Mouse (Mus musculus) neural tube, embryonic 14.5 days (tissue): ENCODE measurements around the gene Tenm2. TPM values are rescaled to one million over a fixed set of nuclear protein-coding genes. Genes with fewer than 3 reads are reported as not detected.

ENCODE experiments used
- ATAC-seq: fragments of 200-750 bp; cut with Nextera tagmentation; 2 replicates; pipeline ENCODE4 v1.8.0; 2017; ENCODE audit warnings: low read depth, mild to moderate bottlenecking, moderate TSS enrichment, moderate library complexity
- H3K27ac ChIP-seq: fragments of 300-500 bp; sonication (generic); 2 replicates; pipeline ENCODE4 v1.5.1; 2014; ENCODE audit warnings: low read depth, mild to moderate bottlenecking, control low read depth, low read length, moderate library complexity, mixed read lengths
- H3K27me3 ChIP-seq: fragments of 300-500 bp; sonication (generic); 2 replicates; pipeline ENCODE4 v1.6.1; 2014; ENCODE audit warnings: low read length; ENCODE audit not compliant: control insufficient read depth, insufficient read depth
- H3K36me3 ChIP-seq: fragments of 300-500 bp; sonication (generic); 2 replicates; pipeline ENCODE4 v1.6.1; 2014; ENCODE audit warnings: low read length, mixed read lengths; ENCODE audit not compliant: control insufficient read depth, insufficient read depth
- H3K4me1 ChIP-seq: fragments of 300-500 bp; sonication (generic); 2 replicates; pipeline ENCODE4 v1.6.1; 2014; ENCODE audit warnings: low read length; ENCODE audit not compliant: control insufficient read depth, insufficient read depth
- H3K4me2 ChIP-seq: fragments of 300-500 bp; sonication (generic); 2 replicates; pipeline ENCODE4 v1.6.1; 2014; ENCODE audit warnings: mild to moderate bottlenecking, low read depth, low read length, control low read depth
- H3K4me3 ChIP-seq: fragments of 300-500 bp; sonication (generic); 2 replicates; pipeline ENCODE4 v1.5.1; 2014; ENCODE audit warnings: low read depth, low read length, control low read depth, mixed read lengths
- H3K9ac ChIP-seq: fragments of 300-500 bp; sonication (generic); replicated peaks from 2 replicates; pipeline ENCODE4 v1.6.1; 2014; ENCODE audit warnings: low read depth, mild to moderate bottlenecking, control low read depth, low read length, mixed read lengths
- H3K9me3 ChIP-seq: fragments of 300-500 bp; sonication (generic); 2 replicates; pipeline ENCODE4 v1.6.1; 2016; ENCODE audit warnings: low read length; ENCODE audit not compliant: control insufficient read depth
- WGBS: fragments of 180-500 bp; shearing (Covaris S2); extraction: QIAGEN DNeasy Blood & Tissue Kit; methylation state at CpG from one replicate; pipeline ENCODE4 v1.1.7; 2014; 5-methylcytosine and 5-hydroxymethylcytosine counted together
- polyA plus RNA-seq: library from polyadenylated mRNA; unstranded; fragments of >200 nt; fragmentation: Nextera tagmentation; extraction: Ambion mirVana; gene quantifications from 2 replicates; pipeline ENCODE4 v1.2.1, GENCODE M21; 2014

Tenm2 gene
- polyA plus RNA-seq, 1 experiment from 2014 or later, result 32.2 TPM

DNA sequence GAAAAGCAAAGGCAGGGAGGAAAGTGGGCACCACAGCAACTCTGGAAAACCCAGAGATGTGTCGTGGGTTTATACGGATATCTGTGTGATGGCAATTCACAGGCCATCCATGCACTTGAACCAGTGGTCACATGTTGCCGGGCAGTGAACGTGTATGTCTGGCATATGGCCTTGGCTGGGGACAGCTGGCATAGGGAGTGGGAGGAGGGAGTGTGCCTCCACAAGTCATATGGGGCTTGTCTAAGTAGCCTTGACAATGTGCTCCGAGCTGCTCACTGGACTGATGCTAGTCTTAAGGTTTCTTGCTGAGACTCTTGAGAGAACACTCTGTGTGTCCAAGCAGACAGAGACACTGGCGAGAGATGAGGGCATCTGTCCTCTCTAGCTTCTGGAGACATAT lies 743.5 kb downstream of the Tenm2 start:
- Histone ChIP-seq H3K27me3 (no peaks in the 10 kb centered on the region), H3K4me3 (no peak overlapping the region), H3K9ac (no peak overlapping the region), H3K27ac (no peak overlapping the region), H3K9me3 (no peaks in the 10 kb centered on the region), H3K36me3 (no peaks in the 10 kb centered on the region), H3K4me2 (no peak overlapping the region), H3K4me1 (no peaks in the 10 kb centered on the region)
- 72% methylated on average over 6 of the region's 6 CpGs for WGBS
- ATAC-seq, result no peak

- H3K9me3 ChIP-seq, result no peaks in the 10 kb centered on the region
- H3K4me2 ChIP-seq, result no peak overlapping the region
- no peaks in the 10 kb centered on the region for H3K36me3 ChIP-seq
- no peak overlapping the region for H3K9ac ChIP-seq
- no peaks in the 10 kb centered on the region for H3K27me3 ChIP-seq
- no peaks in the 10 kb centered on the region for H3K4me1 ChIP-seq
- H3K4me3 ChIP-seq, result no peak overlapping the region
- H3K27ac ChIP-seq, result no peak overlapping the region
- 51% methylated on average over 7 of the region's 7 CpGs for WGBS
- ATAC-seq, result peak; percentile 6; the same call in 1 of the 2 replicates
Measured at GRCm38 (mm10) chr11:36490085-36490484, 745.7 kb downstream of the Tenm2 start.

GRCm38 (mm10) chr11:36488666-36489065 lies 747.1 kb downstream of the Tenm2 start:
- Histone ChIP-seq H3K4me1 (peaks cover 10% of the 10 kb centered on the region; the same call in 1 of the 2 replicates), H3K9ac (no peak overlapping the region), H3K9me3 (no peaks in the 10 kb centered on the region), H3K36me3 (no peaks in the 10 kb centered on the region), H3K4me3 (no peak overlapping the region), H3K27me3 (no peaks in the 10 kb centered on the region), H3K4me2 (no peak overlapping the region), H3K27ac (no peak overlapping the region)
- WGBS, result 82% methylated on average over 4 of the region's 4 CpGs
- ATAC-seq, result no peak

DNA sequence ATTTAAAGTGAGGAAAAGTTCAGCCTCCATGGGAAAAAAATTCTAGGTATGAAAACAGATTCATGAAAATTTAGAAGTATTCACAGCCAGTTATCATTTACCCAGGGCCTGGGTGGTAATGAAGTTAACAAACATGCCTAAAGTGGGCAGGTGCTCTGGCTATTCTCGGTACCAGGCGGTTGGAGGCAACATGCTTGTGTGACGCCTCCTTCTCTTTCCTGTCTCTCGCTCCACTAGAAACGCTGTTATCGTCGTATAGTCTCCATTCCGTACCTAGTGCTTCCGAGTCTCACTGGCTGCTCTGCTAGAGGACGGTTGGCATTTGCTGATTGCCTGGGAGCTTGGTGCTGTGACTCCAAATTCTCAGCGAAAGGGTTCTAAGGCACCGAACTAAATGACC lies 749.7 kb downstream of the Tenm2 start:
- no peak overlapping the region for H3K4me2 ChIP-seq
- H3K36me3 ChIP-seq, result no peaks in the 10 kb centered on the region
- ATAC-seq, result no peak
- no peak overlapping the region for H3K9ac ChIP-seq
- H3K4me3 ChIP-seq, result no peak overlapping the region
- H3K9me3 ChIP-seq, result no peaks in the 10 kb centered on the region
- peaks cover 23% of the 10 kb centered on the region; the same call in 1 of the 2 replicates for H3K4me1 ChIP-seq
- H3K27me3 ChIP-seq, result no peaks in the 10 kb centered on the region
- 80% methylated on average over 12 of the region's 12 CpGs for WGBS
- H3K27ac ChIP-seq, result no peak overlapping the region

- no peak overlapping the region for H3K9ac ChIP-seq
- no peak for ATAC-seq
- WGBS, result 31% methylated on average over 8 of the region's 8 CpGs
Measured at GRCm38 (mm10) chr11:36484466-36485069, 751.2 kb downstream of the Tenm2 start.

GRCm38 (mm10) chr11:36482136-36482535 lies 753.6 kb downstream of the Tenm2 start:
- Histone ChIP-seq H3K4me1 (peaks cover 27% of the 10 kb centered on the region; the same call in 1 of the 2 replicates), H3K4me3 (no peak overlapping the region), H3K36me3 (no peaks in the 10 kb centered on the region), H3K27me3 (no peaks in the 10 kb centered on the region), H3K4me2 (no peak overlapping the region), H3K9ac (no peak overlapping the region), H3K9me3 (no peaks in the 10 kb centered on the region), H3K27ac (no peak overlapping the region)
- ATAC-seq, result peak; percentile 83
- 46% methylated on average over 8 of the region's 8 CpGs for WGBS

More at GRCm38 (mm10) chr11:36484466-36485069, 751.2 kb downstream of the Tenm2 start:
- no peaks in the 10 kb centered on the region for H3K36me3 ChIP-seq
- H3K9me3 ChIP-seq, result no peaks in the 10 kb centered on the region
- H3K4me3 ChIP-seq, result no peak overlapping the region
- no peaks in the 10 kb centered on the region for H3K27me3 ChIP-seq
- peaks cover 27% of the 10 kb centered on the region; the same call in 1 of the 2 replicates for H3K4me1 ChIP-seq
- no peak overlapping the region for H3K27ac ChIP-seq
- no peak overlapping the region for H3K4me2 ChIP-seq

- H3K27me3 ChIP-seq, result no peaks in the 10 kb centered on the region
- ATAC-seq, result peak; percentile 75
- H3K27ac ChIP-seq, result no peak overlapping the region
- H3K9ac ChIP-seq, result no peak overlapping the region
- H3K4me2 ChIP-seq, result no peak overlapping the region
- peaks cover 27% of the 10 kb centered on the region; the same call in 1 of the 2 replicates for H3K4me1 ChIP-seq
- no peaks in the 10 kb centered on the region for H3K36me3 ChIP-seq
- H3K4me3 ChIP-seq, result no peak overlapping the region
- WGBS, result 18% methylated on average over 7 of the region's 7 CpGs
- no peaks in the 10 kb centered on the region for H3K9me3 ChIP-seq
Measured at GRCm38 (mm10) chr11:36481524-36481923, 754.2 kb downstream of the Tenm2 start.

DNA sequence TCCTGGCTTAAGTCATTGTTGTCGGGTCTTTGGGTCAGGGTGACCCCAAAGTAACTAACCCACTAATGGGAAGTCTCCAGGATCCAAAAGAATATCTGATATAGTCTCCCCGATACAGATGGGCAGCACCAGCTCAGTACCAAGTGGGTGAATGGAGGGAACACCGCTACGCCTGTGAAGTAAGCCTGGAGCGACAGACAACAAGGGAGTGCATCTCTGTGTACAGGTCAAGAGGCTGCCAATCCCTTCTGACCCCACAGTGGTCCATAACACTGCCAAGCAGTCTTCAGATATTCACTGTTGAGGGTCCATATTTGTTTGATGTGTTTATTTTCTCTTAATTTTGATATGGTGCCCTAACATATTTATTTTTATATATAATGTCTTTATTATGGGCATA lies 754.7 kb downstream of the Tenm2 start:
- Histone ChIP-seq H3K4me3 (no peak overlapping the region), H3K9ac (no peak overlapping the region), H3K4me2 (no peak overlapping the region), H3K4me1 (peaks cover 27% of the 10 kb centered on the region; the same call in 1 of the 2 replicates), H3K9me3 (no peaks in the 10 kb centered on the region), H3K36me3 (no peaks in the 10 kb centered on the region), H3K27ac (no peak overlapping the region), H3K27me3 (no peaks in the 10 kb centered on the region)
- 89% methylated on average over 5 of the region's 5 CpGs for WGBS
- ATAC-seq, result no peak

DNA sequence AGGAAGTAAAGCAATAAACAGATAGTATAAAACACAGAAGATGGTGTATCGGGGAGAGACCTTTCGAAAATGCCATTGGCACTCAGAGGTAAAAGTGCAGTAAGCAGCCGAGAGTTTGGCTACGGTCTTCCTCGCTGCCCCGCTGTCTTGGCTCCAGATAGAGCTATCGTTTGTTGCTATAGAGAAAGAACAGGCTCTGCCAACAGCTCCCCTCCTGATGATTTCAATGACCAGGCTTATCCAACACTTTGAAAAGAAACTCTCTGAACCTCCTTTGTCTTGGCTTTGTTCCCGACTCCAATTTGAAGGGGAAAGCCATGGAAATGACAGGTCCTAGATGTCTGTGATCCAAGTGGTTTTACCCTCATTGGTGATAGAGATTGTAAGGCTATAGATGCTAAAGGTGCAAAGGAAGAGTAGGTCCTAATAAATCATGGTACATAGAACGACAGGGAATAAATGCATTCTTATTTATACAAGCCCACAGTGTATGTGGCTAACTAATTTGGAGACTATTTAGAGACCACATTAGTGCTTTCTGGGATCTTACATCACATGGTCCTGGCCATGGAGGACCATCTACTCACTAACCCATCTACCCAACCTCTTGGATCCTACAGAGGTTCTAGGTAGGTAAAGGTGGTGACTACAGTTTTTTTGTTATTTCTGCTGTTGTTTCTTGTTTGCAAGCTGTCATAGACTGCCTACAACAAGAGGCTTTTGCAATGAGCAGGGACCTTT lies 765.8 kb downstream of the Tenm2 start:
- Histone ChIP-seq H3K4me3 (no peak overlapping the region), H3K36me3 (no peaks in the 10 kb centered on the region), H3K4me1 (no peaks in the 10 kb centered on the region; the same call in 1 of the 2 replicates), H3K9me3 (no peaks in the 10 kb centered on the region), H3K27me3 (no peaks in the 10 kb centered on the region), H3K27ac (no peak overlapping the region), H3K4me2 (no peak overlapping the region), H3K9ac (no peak overlapping the region)
- peak; percentile 51; the same call in 1 of the 2 replicates for ATAC-seq
- 54% methylated on average over 9 of the region's 9 CpGs for WGBS
